Mouse (Mus musculus): ENCODE results near the gene Slc38a1.

Gene Slc38a1

GRCm38 (mm10) chr15:96642436-96643405 is at the start of gene Slc38a1:
Gene Slc38a1 (minus strand): TSS chr15:96642913.
- peak; percentile 77 to 79 for DNase-seq (ENCODE audit: low spot score in 2 of 2)

GRCm38 (mm10) chr15:96692401-96692800 is 49.7 kb upstream of the Slc38a1 start:
- DNase-seq (ENCODE audit: low spot score in 2 of 2), result no peak

GRCm38 (mm10) chr15:96691381-96691780 is 48.7 kb upstream of the Slc38a1 start:
- DNase-seq (ENCODE audit: low spot score in 2 of 2), result no peak

- no peak for DNase-seq (ENCODE audit: low spot score in 2 of 2)
These were observed 48.1 kb upstream of the Slc38a1 start for GRCm38 (mm10) chr15:96690829-96691228.

- DNase-seq (ENCODE audit: low spot score in 2 of 2), result no peak
These were observed 47.2 kb upstream of the Slc38a1 start for GRCm38 (mm10) chr15:96689919-96690318.

- DNase-seq (ENCODE audit: low spot score in 2 of 2), result no peak
These were observed 46.1 kb upstream of the Slc38a1 start for GRCm38 (mm10) chr15:96688784-96689318.

- no peak for DNase-seq (ENCODE audit: low spot score in 2 of 2)
These were observed 45.3 kb upstream of the Slc38a1 start for GRCm38 (mm10) chr15:96688036-96688435.

GRCm38 (mm10) chr15:96687366-96687765 is 44.7 kb upstream of the Slc38a1 start:
- no peak for DNase-seq (ENCODE audit: low spot score in 2 of 2)

GRCm38 (mm10) chr15:96686201-96687159 is 43.8 kb upstream of the Slc38a1 start:
- DNase-seq (ENCODE audit: low spot score in 2 of 2), result no peak

GRCm38 (mm10) chr15:96685273-96685672 is 42.6 kb upstream of the Slc38a1 start:
- DNase-seq (ENCODE audit: low spot score in 2 of 2), result no peak

GRCm38 (mm10) chr15:96684132-96684830 is 41.6 kb upstream of the Slc38a1 start:
- DNase-seq (ENCODE audit: low spot score in 2 of 2), result peak; percentile 74 to 85

- peak in 1 of 2 experiments; percentile 16 for DNase-seq (ENCODE audit: low spot score in 2 of 2)
These were observed 36.4 kb upstream of the Slc38a1 start for GRCm38 (mm10) chr15:96678871-96679773.

- DNase-seq (ENCODE audit: low spot score in 2 of 2), result no peak
These were observed 33.8 kb upstream of the Slc38a1 start for GRCm38 (mm10) chr15:96676518-96676917.

GRCm38 (mm10) chr15:96675744-96676143 is 33.0 kb upstream of the Slc38a1 start:
- no peak for DNase-seq (ENCODE audit: low spot score in 2 of 2)

- no peak for DNase-seq (ENCODE audit: low spot score in 2 of 2)
These were observed 32.3 kb upstream of the Slc38a1 start for GRCm38 (mm10) chr15:96675055-96675454.

GRCm38 (mm10) chr15:96674089-96674488 is 31.4 kb upstream of the Slc38a1 start:
- DNase-seq (ENCODE audit: low spot score in 2 of 2), result no peak

GRCm38 (mm10) chr15:96669721-96670120 is 27.0 kb upstream of the Slc38a1 start:
- no peak for DNase-seq (ENCODE audit: low spot score in 2 of 2)

GRCm38 (mm10) chr15:96666663-96667062 is 23.9 kb upstream of the Slc38a1 start:
- DNase-seq (ENCODE audit: low spot score in 2 of 2), result peak; percentile 62 to 76

- DNase-seq (ENCODE audit: low spot score in 2 of 2), result peak; percentile 64 to 73
These were observed 23.2 kb upstream of the Slc38a1 start for GRCm38 (mm10) chr15:96665889-96666288.

- DNase-seq (ENCODE audit: low spot score in 2 of 2), result no peak
These were observed 18.0 kb upstream of the Slc38a1 start for GRCm38 (mm10) chr15:96660590-96661141.
